Mouse (Mus musculus) lung, postnatal 4 days (tissue): ENCODE measurements at regions not wholly inside any gene's neighbourhood (a gene's known extent, or its start where the extent isn't known, plus 50 kb on each side); places are given as distances from the start of the nearest gene placed in this dataset.
A peak's percentile ranks its signal among the peaks of the same experiment; 100 is the strongest.

Experiments used
- DNase-seq, 2 experiments: peaks; one replicate each; pipeline ENCODE4 v3.0.0; 2021

DNA sequence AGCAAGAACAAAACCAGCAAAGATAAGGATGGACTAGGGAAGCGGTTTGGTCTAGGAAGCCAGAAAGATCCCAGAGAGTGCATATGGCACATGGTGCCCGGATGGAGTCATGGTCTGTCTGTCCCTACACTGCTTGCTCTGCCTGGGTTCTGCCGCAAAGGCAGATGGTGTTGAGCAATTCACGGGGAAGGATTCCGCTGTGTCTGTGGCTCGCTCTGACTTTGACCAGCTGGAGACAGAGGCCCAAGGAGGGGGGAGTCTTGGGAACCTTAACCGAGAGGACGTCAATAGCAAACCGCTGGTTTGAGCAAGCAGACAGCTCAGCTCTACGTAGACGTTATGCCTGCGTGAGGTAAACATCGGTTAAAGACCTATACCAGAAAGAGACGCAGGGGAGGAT, 357.7 kb upstream of the Tbx3 start:
- DNase-seq, result peak; percentile 20 to 69

- DNase-seq, result no peak
Measured at GRCm38 (mm10) chr5:119315149-119315548, 355.3 kb upstream of the Tbx3 start.

GRCm38 (mm10) chr5:119317617-119318016, 352.9 kb upstream of the Tbx3 start:
- DNase-seq, result no peak

DNA sequence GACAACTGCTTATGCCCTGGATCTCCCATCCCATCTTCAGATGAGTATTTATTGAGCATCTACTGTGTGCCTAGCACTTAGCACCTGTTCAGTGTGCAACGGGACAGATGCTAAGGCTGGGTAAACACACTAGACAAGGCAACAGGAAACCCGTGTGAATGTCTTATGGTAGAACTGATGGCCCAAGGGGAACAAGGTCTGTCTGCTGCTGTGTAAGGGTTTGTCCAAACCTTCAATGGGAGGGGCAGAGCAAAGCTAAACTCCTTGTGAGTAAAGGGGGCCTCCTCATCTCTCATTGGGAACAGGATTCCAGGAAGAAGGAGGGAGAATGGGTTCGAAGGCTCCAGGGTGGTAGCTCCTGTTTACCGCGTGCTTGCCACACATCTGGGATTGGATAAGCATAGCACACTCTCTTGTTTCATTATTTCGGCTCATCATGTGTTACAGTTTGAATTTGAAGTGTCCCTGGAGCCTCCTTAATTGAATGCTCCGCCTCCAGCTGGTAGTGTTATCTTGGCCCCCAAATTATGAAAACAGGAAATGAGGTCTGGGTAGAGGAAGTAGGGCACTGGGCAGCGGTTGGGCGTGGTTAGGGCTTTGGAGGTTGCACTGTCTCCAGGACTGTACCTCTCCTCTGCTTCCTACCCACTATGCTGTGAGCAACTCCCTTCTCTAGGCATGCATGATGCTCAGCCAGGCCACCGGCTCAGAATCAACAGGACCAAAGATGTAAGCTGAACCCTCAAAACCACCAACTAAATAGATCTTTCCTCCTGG, 348.9 kb upstream of the Tbx3 start:
- peak; percentile 64 to 74 for DNase-seq

GRCm38 (mm10) chr5:119322411-119322810, 348.1 kb upstream of the Tbx3 start:
- no peak for DNase-seq

DNA sequence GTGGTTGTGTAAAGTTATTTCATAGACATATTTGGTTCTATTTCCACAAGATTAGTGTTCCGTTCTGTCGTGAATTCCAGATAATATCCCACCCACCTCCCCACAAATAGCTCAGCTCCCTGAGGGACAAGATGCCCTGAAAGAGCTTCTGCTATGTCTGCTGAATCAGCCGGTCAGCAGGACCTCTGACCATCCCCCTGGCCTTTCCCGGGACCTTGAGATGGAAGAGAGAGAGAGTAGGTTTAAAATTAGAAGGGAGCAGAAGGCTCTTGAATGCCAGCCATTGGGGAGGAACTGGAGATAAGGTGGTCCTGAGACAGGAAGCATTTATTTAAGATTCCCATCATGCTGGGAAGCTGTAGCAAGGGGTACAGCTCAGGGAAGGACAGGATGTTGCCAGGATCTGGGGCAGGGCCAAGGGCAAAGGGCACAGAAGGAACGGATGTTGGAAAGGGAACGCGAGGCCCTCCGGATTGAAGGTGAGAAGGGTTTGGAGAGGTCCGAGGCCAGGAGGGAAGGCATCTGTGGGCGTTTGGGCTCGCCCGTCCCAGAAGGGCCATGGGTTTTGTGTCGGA, 344.7 kb upstream of the Tbx3 start:
- peak; percentile 61 to 71 for DNase-seq

GRCm38 (mm10) chr5:119326895-119327294, 343.6 kb upstream of the Tbx3 start:
- no peak for DNase-seq

DNA sequence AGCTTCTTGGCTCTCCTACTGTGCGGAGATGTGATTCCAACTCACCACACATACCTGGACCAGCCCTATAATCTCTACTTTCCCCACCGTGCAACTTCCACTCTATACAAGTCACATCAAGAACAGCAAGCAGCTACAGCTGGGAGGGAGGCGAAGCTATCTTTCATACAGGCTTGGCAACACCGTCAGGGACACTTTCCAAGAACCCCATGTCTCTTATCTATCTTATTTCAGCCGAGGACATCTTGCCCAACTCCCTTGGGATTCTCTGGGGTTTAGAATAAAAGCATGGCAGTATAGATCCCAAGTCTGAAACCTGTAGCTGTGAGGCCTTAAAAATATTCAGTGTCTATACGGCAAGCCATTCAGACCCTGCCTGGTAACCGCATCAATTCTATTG, 341.5 kb upstream of the Tbx3 start:
- no peak for DNase-seq

GRCm38 (mm10) chr5:119329371-119329770, 341.1 kb upstream of the Tbx3 start:
- DNase-seq, result no peak

GRCm38 (mm10) chr5:119329860-119330259, 340.6 kb upstream of the Tbx3 start:
- DNase-seq, result no peak

- no peak for DNase-seq
Measured at GRCm38 (mm10) chr5:119331461-119331860, 339.0 kb upstream of the Tbx3 start.

GRCm38 (mm10) chr5:119332621-119333020, 337.8 kb upstream of the Tbx3 start:
- no peak for DNase-seq

DNA sequence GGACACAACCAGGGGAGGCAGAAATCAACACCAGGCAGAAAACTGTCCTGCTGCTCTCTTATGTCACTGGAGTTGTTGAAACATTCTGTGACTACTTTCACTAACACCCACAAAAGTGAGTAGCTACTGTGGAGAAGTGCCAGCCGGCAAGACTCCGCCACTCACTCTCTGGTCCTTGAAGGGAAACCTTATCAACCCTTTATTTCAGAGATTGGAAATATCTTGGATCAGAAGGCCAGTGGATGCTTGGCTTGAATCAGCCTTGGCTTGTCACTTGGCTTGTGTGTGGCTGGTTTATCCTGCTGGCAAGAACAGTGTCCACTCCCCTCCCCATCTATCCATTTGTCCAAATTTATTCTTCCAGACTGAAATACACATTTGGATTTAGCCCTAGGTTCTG, 335.3 kb upstream of the Tbx3 start:
- DNase-seq, result no peak

DNA sequence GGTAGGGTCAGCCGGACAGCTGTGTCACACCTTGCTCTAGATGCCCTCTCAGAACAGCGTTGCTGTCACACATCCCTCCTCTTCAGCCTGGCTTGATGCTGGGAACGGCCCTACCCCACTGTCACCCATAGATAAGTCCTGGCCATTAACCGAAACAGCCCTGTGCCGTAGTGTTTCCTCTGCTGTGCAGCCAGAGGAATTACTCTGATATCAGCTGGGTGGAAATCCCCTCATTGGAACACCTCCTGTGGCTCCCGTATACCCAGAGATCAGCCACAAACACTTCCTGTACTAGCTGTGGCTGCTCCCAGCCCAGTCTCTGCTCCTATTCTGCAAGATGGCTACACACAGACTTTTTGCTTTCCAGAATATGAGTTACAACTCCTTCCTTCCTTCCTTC, 334.5 kb upstream of the Tbx3 start:
- DNase-seq, result no peak

DNA sequence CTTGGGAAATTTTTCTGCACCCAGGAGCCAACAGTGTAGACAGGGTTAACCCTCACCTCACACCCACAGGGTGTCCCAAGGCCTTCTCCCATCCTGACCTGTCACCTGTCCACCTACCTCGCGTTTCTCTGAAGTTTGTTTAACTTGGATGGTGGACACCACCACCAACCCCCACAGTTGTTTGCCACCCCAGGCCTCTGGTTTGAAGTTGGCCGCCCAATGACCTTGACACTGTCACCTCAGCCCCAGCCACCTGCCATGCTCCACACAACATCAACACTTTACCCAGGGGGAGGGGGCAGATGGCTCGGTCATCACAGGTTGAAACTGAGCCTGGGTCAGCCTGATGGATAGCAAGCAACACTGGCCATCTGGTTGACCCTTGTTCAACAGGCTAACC, 332.7 kb upstream of the Tbx3 start:
- DNase-seq, result no peak

DNA sequence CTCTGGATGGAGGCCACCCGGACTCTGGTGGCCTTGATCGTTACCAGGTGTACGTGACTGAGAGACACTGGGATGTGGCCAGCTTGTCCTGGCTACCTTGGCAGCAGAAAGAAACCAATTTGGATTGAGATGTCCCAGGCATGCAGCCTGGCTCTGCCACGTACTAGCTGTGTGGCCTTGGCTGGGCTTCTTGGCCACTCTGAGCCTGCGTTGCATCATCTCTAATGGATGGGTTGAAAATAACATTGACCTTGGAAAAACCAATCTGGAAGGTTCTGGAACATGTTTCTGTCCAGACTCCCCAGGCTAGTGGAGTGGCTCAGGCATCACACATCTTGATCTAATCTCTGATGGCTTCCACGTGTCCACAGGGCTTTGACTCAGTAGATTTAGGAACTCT, 331.8 kb upstream of the Tbx3 start:
- DNase-seq, result no peak

DNA sequence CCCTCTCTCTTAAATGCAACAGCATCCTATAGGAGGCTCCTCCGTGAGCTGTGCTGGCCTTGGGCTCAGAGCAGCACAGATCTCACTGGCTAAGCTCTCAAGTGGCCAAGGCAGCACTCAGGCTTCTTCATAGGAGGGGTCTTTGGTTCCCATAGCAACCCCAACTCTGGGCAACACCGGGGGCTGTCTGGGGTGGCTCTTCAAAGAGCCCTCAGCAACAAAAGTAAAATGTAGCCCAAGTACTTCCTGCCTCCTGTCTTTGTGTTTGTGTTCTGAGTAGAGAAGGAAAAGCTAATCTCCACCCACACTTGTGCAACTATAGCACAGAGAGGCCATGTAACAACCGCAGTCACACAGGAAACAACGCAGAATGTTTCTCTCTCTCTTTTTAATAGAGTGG, 322.2 kb upstream of the Tbx3 start:
- DNase-seq, result no peak

DNA sequence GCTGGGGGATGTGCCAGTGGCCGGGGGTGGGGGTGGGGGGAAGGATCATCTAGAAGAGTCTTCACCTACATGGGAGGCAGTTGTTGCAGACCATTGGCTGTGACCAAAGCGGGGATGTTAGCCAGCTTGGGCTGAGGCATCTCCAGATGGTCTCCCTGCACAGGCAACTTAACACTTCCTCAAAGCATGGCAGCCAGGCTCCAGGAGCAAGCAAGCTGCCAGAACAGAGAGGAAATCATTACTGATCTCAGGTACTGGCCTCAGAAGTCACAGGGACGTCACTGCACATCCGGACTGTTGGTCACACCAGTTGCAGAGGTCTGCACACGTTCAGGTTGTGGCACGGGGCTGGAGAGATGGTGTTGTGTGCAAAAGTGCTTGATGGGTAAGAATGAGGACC, 321.1 kb upstream of the Tbx3 start:
- DNase-seq, result no peak

- DNase-seq, result no peak
Measured at GRCm38 (mm10) chr5:119350325-119350915, 320.0 kb upstream of the Tbx3 start.

DNA sequence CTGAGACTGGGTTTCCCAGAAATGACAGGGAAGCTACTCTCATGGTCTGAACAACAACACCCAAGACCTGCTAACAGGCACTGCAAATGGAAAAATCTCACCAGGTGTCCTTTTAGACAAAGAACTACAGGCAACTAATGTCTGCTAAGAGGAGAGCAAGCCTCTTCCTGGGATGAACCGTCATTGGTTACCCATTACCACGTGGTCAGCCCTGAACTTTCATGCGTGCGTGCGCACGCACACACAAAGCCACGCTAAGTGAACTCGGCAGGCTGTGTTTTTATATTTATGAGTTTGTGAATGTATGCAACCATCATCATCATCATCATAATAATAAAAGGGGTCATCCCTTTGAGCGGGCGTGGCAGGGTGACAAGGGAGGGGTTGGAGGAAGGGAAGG, 315.0 kb upstream of the Tbx3 start:
- DNase-seq, result no peak

- DNase-seq, result no peak
Measured at GRCm38 (mm10) chr5:119356051-119356450, 314.4 kb upstream of the Tbx3 start.

DNA sequence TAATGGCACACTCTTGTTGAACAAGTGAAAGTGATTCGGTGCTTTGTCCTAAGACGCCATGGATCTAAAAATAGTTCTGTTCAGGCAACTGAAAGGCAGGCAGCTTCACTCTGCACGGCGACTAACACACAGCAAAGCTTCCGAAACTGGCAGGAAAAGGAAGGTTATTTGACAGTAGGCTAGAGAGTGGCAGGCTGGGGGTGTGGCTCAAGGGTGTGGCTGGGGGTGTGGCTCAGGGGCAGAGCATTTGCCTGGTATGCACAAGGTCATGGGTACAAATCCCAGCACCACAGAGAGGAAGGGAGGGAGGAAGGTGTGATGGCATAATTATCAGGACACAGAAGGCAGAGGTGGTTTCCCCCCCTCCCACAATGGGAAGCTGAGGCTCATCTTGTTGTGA, 310.8 kb upstream of the Tbx3 start:
- peak; percentile 33 to 38 for DNase-seq

GRCm38 (mm10) chr5:119360351-119360750, 310.1 kb upstream of the Tbx3 start:
- DNase-seq, result no peak

GRCm38 (mm10) chr5:119361406-119362044, 308.9 kb upstream of the Tbx3 start:
- DNase-seq, result no peak
